Mouse (Mus musculus) liver, embryonic 13.5 days (tissue): Measurements from ENCODE around the gene Lurap1. TPM values are rescaled to one million over a fixed set of nuclear protein-coding genes. Genes with fewer than 3 reads are reported as not detected.

Experiments used
- ATAC-seq: fragments of 200-750 bp; cut with Nextera tagmentation; 2 replicates; pipeline ENCODE4 v1.8.0; 2017; ENCODE audit warnings: low read depth, mild to moderate bottlenecking, moderate number of reproducible peaks, moderate library complexity
- DNase-seq: peaks from one replicate; pipeline ENCODE4 v3.0.0; 2022
- H3K27ac ChIP-seq: fragments of 300-500 bp; sonication (generic); 2 replicates; pipeline ENCODE4 v1.5.1; 2015; ENCODE audit warnings: moderate library complexity, mild to moderate bottlenecking, inconsistent platforms
- H3K27me3 ChIP-seq: fragments of 300-500 bp; sonication (generic); 2 replicates; pipeline ENCODE4 v1.6.1; 2015; ENCODE audit warnings: mild to moderate bottlenecking, inconsistent platforms
- H3K36me3 ChIP-seq: fragments of 300-500 bp; sonication (generic); 2 replicates; pipeline ENCODE4 v1.6.1; 2015; ENCODE audit warnings: mild to moderate bottlenecking, inconsistent platforms
- H3K4me1 ChIP-seq: fragments of 300-500 bp; sonication (generic); replicated peaks from 2 replicates; pipeline ENCODE4 v1.6.1; 2015; ENCODE audit warnings: inconsistent platforms
- H3K4me2 ChIP-seq: fragments of 300-500 bp; sonication (generic); 2 replicates; pipeline ENCODE4 v1.6.1; 2015; ENCODE audit warnings: inconsistent platforms, mild to moderate bottlenecking, moderate library complexity
- H3K4me3 ChIP-seq: fragments of 300-500 bp; sonication (generic); replicated peaks from 2 replicates; pipeline ENCODE4 v1.5.1; 2015; ENCODE audit warnings: mild to moderate bottlenecking, inconsistent platforms
- H3K9ac ChIP-seq: fragments of 300-500 bp; sonication (generic); 2 replicates; pipeline ENCODE4 v1.6.1; 2015; ENCODE audit warnings: mild to moderate bottlenecking, inconsistent platforms
- H3K9me3 ChIP-seq: fragments of 300-500 bp; sonication (generic); replicated peaks from 2 replicates; pipeline ENCODE4 v1.6.1; 2016; ENCODE audit warnings: inconsistent platforms
- WGBS: fragments of 180-500 bp; shearing (Covaris S2); methylation state at CpG from one replicate; pipeline ENCODE4 v1.1.7; 2015; ENCODE audit not compliant: insufficient replicate concordance; 5-methylcytosine and 5-hydroxymethylcytosine counted together
- polyA plus RNA-seq: library from polyadenylated mRNA; unstranded; fragments of >200 nt; fragmentation: Nextera tagmentation; extraction: Ambion mirVana; gene quantifications from 2 replicates; pipeline ENCODE4 v1.2.1, GENCODE M21; 2015

The Lurap1 gene
- polyA plus RNA-seq, 1 experiment from 2014 or later, result 0.23 TPM

DNA sequence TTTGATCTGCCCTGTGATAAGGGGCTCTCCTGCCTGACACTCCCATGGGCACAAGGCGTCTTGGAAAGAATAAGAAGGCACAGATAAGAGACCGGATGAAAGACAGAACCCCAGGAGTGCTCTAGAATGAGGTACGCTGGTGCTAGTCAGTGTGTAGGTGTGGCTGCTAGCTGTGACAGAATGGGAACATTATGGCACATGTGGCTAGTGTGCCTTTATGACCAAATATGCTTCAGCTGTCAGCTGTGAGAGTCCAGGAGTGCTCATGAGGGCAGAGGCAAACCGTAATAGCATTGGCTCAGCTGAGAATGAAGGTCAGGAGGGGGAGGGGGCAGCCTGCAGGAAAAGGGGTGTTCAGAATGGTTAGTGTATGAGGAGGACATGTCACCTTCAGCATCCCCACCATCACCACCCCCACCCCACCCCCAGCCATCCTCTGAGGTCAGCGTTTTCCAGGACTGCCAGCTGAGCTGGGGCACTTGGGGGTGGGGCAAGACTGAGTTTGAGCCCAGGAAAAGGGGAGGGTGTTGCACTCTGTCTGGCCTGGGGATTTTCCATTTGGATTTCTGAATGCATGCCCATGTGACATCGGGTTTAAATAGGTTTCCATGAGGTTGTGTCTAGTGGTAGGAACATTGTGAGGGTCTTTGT is 23.5 kb upstream of the Lurap1 start:
- no peaks in the 10 kb centered on the region for H3K9me3 ChIP-seq
- DNase-seq (no peak), ATAC-seq (no peak)
- H3K36me3 ChIP-seq, result no peaks in the 10 kb centered on the region
- no peak overlapping the region for H3K27ac ChIP-seq
- 31% methylated on average over 6 of the region's 6 CpGs for WGBS
- peaks cover 16% of the 10 kb centered on the region for H3K27me3 ChIP-seq
- no peak overlapping the region for H3K4me3 ChIP-seq
- no peak overlapping the region for H3K9ac ChIP-seq
- no peak overlapping the region for H3K4me2 ChIP-seq
- peaks cover 37% of the 10 kb centered on the region for H3K4me1 ChIP-seq

DNA sequence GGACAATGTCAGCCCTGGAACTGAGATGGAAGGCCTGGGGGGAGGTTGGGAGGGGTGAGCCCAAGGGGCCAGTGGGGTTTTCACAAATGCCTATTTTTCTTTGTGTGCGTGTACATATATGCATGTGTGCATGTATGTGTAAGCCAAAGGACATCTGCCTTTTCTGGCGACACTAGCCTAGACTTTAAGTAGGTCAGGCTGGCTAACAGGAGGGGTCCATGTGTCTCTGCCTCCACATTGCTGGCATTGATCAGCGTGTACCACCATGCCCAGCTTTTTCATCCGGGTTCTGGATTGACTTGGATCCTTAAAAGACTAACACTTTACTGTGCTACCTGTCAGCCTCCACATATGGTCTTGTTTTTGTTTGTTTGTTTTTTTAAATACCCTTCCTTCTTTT is 22.6 kb upstream of the Lurap1 start:
- Histone ChIP-seq H3K27me3 (peaks cover 14% of the 10 kb centered on the region), H3K27ac (no peak overlapping the region), H3K9ac (no peak overlapping the region), H3K4me3 (no peak overlapping the region), H3K4me1 (peaks cover 37% of the 10 kb centered on the region), H3K36me3 (no peaks in the 10 kb centered on the region), H3K9me3 (no peaks in the 10 kb centered on the region), H3K4me2 (no peak overlapping the region)
- no peak for ATAC-seq
- 73% methylated on average over 4 of the region's 4 CpGs for WGBS
- no peak for DNase-seq

DNA sequence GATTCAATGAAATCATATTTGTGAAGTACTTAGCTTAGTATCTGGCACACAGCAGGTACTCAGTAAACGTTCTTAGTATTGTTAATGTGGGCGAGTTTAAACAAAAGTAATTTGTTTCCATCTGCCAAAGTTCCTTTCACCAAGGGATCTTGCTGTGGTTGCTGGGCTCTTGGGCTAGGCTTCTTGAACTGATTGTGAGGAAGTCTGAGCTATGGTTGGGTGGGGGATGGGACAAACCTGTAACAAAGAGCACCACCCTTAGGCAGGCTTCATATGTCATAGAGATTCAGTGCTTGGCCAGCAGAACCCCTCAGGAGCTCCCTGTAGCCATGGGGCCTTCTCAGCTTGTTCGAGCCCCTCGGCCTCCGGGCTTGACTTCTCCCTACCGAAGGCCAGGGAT is 21.9 kb upstream of the Lurap1 start, which contains the start of the genes 1700042G07Rik and Gm49337:
TSS of gene 1700042G07Rik (plus strand) at position 301 of the 400 bp plus-strand sequence.
TSS of gene Gm49337 (plus strand) at position 313 of the 400 bp plus-strand sequence.
- no peak for ATAC-seq
- WGBS, result 72% methylated on average over 6 of the region's 6 CpGs
- no peaks in the 10 kb centered on the region for H3K9me3 ChIP-seq
- DNase-seq, result no peak
- no peak within 1 kb of the TSS for H3K4me3 ChIP-seq
- H3K4me2 ChIP-seq, result no peak within 1 kb of the TSS
- no peak within 1 kb of the TSS for H3K27ac ChIP-seq
- peaks cover 14% of the 10 kb centered on the region for H3K27me3 ChIP-seq
- H3K36me3 ChIP-seq, result no peaks in the 10 kb centered on the region
- peaks cover 37% of the 10 kb centered on the region for H3K4me1 ChIP-seq
- no peak within 1 kb of the TSS for H3K9ac ChIP-seq

DNA sequence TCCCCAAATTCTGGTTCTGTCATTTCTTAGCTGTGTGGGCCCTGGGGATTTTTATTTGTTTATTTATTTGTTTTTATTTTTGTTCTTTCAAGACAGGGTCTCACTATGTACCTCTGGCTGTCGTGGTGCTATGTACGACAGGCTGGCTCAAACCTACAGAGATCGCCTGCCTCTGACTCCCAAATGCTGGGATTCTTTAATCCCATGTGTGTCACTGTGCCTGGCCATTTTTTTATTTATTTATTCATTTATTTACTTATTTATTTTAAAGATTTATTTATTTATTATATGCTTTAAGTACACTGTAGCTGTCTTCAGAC is 18.2 kb upstream of the Lurap1 start:
- no peak for ATAC-seq
- no peak overlapping the region for H3K4me3 ChIP-seq
- H3K4me1 ChIP-seq, result peaks cover 12% of the 10 kb centered on the region
- no peak overlapping the region for H3K9ac ChIP-seq
- no peaks in the 10 kb centered on the region for H3K9me3 ChIP-seq
- H3K36me3 ChIP-seq, result no peaks in the 10 kb centered on the region
- H3K4me2 ChIP-seq, result no peak overlapping the region
- peaks cover 7% of the 10 kb centered on the region for H3K27me3 ChIP-seq
- no peak overlapping the region for H3K27ac ChIP-seq
- WGBS, result 65% methylated on average over 3 of the region's 3 CpGs
- DNase-seq, result no peak

- Histone ChIP-seq H3K4me1 (peaks cover 7% of the 10 kb centered on the region), H3K27ac (no peak overlapping the region), H3K9ac (no peak overlapping the region), H3K4me3 (no peak overlapping the region), H3K27me3 (peaks cover 9% of the 10 kb centered on the region), H3K4me2 (no peak overlapping the region), H3K36me3 (no peaks in the 10 kb centered on the region), H3K9me3 (no peaks in the 10 kb centered on the region)
- DNase-seq (peak; percentile 38), ATAC-seq (0 out of 2 replicates have a peak, but pooled peaks have one; percentile 48)
- WGBS, result 56% methylated on average over 8 of the region's 8 CpGs
Observed at GRCm38 (mm10) chr4:116168617-116169352, 17.6 kb upstream of the Lurap1 start.

DNA sequence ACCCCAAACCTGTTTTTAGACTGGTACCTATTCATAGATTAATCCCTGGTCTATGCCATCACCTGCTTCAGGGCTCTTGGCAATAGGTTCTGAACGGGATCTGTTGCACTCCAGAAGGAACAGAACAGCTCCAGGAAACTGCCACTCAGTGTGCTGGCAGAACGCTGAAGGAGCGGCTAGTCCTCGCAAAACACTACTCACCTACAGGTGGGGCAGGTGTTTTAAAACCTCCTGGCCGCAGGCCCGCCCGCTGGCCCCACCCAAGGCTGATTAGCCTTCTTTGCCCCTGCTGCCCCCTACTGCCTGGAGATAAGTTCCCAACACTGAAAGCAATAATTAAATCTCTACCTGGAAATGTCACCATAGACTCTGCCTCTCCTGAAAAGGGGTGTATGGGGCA is 16.3 kb upstream of the Lurap1 start, which contains the start of gene Tspan1:
TSS of gene Tspan1 (minus strand) at position 198 of the 400 bp plus-strand sequence.
- no peak for DNase-seq
- no peak within 1 kb of the TSS for H3K4me2 ChIP-seq
- no peak within 1 kb of the TSS for H3K4me3 ChIP-seq
- peaks cover 9% of the 10 kb centered on the region for H3K27me3 ChIP-seq
- no peak within 1 kb of the TSS for H3K27ac ChIP-seq
- H3K9me3 ChIP-seq, result no peaks in the 10 kb centered on the region
- WGBS, result 25% methylated on average over 7 of the region's 7 CpGs
- H3K4me1 ChIP-seq, result peaks cover 12% of the 10 kb centered on the region
- no peak for ATAC-seq
- no peaks in the 10 kb centered on the region for H3K36me3 ChIP-seq
- H3K9ac ChIP-seq, result no peak within 1 kb of the TSS

- peaks cover 9% of the 10 kb centered on the region for H3K27me3 ChIP-seq
- WGBS, result 48% methylated on average over 8 of the region's 8 CpGs
- no peak overlapping the region for H3K27ac ChIP-seq
- no peaks in the 10 kb centered on the region for H3K36me3 ChIP-seq
- ATAC-seq, result no peak
- DNase-seq, result no peak
- no peak overlapping the region for H3K9ac ChIP-seq
- no peak overlapping the region for H3K4me2 ChIP-seq
- H3K4me1 ChIP-seq, result peaks cover 19% of the 10 kb centered on the region
- H3K9me3 ChIP-seq, result no peaks in the 10 kb centered on the region
- H3K4me3 ChIP-seq, result no peak overlapping the region
Observed at GRCm38 (mm10) chr4:116165708-116166407, 14.7 kb upstream of the Lurap1 start.

GRCm38 (mm10) chr4:116164759-116165554 is 13.8 kb upstream of the Lurap1 start:
- H3K4me3 ChIP-seq, result no peak overlapping the region
- no peaks in the 10 kb centered on the region; the same call in 1 of the 2 replicates for H3K36me3 ChIP-seq
- no peak for ATAC-seq
- H3K4me1 ChIP-seq, result peaks cover 19% of the 10 kb centered on the region
- 78% methylated on average over 2 of the region's 2 CpGs for WGBS
- H3K27me3 ChIP-seq, result peaks cover 9% of the 10 kb centered on the region
- H3K9ac ChIP-seq, result no peak overlapping the region
- H3K27ac ChIP-seq, result no peak overlapping the region
- no peaks in the 10 kb centered on the region for H3K9me3 ChIP-seq
- no peak overlapping the region for H3K4me2 ChIP-seq
- no peak for DNase-seq

GRCm38 (mm10) chr4:116162142-116162541 is 11.0 kb upstream of the Lurap1 start:
- no peak overlapping the region for H3K27ac ChIP-seq
- H3K4me2 ChIP-seq, result no peak overlapping the region
- peaks cover 25% of the 10 kb centered on the region for H3K36me3 ChIP-seq
- no peak overlapping the region for H3K9ac ChIP-seq
- H3K9me3 ChIP-seq, result no peaks in the 10 kb centered on the region
- peaks cover 14% of the 10 kb centered on the region for H3K4me1 ChIP-seq
- no peak overlapping the region for H3K4me3 ChIP-seq
- WGBS, result 61% methylated on average over 4 of the region's 4 CpGs
- ATAC-seq (no peak), DNase-seq (no peak)
- peaks cover 6% of the 10 kb centered on the region for H3K27me3 ChIP-seq

- H3K9me3 ChIP-seq, result no peaks in the 10 kb centered on the region
- no peak overlapping the region for H3K4me2 ChIP-seq
- WGBS, result 50% methylated on average over 3 of the region's 3 CpGs
- peaks cover 4% of the 10 kb centered on the region; the same call in 1 of the 2 replicates for H3K27me3 ChIP-seq
- H3K9ac ChIP-seq, result no peak overlapping the region
- ATAC-seq (no peak), DNase-seq (no peak)
- H3K4me1 ChIP-seq, result peaks cover 14% of the 10 kb centered on the region
- H3K27ac ChIP-seq, result no peak overlapping the region
- H3K36me3 ChIP-seq, result peaks cover 37% of the 10 kb centered on the region
- no peak overlapping the region for H3K4me3 ChIP-seq
Observed at GRCm38 (mm10) chr4:116160769-116161168, 9.6 kb upstream of the Lurap1 start.

DNA sequence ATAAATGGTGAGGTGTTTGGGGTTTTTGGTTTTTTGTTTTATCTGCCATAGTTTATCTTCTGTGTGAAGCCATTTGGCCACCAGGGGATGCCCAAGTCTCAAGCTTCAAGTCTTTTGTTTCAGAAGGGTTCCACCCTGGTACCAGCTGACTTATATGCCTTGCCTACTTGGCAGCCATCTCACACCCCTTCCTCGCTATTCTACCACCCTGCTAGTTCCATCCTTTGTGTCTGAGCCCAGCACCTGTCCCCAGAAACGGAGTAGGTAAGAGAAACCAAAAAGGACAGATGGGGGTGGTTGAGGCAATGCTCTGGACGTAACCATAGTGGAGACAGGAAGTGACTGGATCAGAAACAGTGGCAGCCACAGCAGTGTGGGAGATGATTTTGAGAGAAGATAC is 8.8 kb upstream of the Lurap1 start:
- no peak overlapping the region for H3K9ac ChIP-seq
- no peak for ATAC-seq
- H3K4me1 ChIP-seq, result peaks cover 14% of the 10 kb centered on the region
- DNase-seq, result no peak
- no peaks in the 10 kb centered on the region for H3K9me3 ChIP-seq
- peaks cover 4% of the 10 kb centered on the region; the same call in 1 of the 2 replicates for H3K27me3 ChIP-seq
- no peak overlapping the region for H3K27ac ChIP-seq
- H3K4me2 ChIP-seq, result no peak overlapping the region
- H3K36me3 ChIP-seq, result peaks cover 46% of the 10 kb centered on the region
- no peak overlapping the region for H3K4me3 ChIP-seq
- WGBS, result 49% methylated on average over 3 of the region's 3 CpGs
